Mouse (Mus musculus) frontal cortex, postnatal 25 days (tissue): ENCODE data around the gene Rragc.

ENCODE experiments used
- DNase-seq, 2 experiments: peaks; one replicate each; pipeline ENCODE4 v3.0.0; 2022; ENCODE audit warnings: low spot score in 2 of 2

Gene Rragc

DNA sequence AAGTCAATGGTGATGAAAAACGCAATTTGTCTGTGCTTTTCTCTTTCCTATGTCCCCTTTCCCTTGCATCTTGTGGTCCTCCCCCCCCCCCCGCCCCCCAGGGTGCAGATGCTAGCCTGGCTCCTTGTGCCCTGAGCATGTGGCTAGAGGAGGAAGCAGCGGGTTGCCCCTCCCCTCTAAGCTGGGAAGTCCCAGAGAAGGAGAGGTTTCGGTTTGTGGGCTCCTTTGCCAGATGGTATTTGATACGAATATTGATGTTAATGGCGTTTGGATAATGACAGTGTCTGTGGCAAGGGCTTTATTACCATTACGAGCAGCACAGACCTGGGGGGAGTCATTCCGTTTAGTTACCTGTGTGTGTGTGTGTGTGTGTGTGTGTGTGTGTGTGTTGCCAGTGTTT is 34.8 kb downstream of the Rragc start:
- no peak for DNase-seq

DNA sequence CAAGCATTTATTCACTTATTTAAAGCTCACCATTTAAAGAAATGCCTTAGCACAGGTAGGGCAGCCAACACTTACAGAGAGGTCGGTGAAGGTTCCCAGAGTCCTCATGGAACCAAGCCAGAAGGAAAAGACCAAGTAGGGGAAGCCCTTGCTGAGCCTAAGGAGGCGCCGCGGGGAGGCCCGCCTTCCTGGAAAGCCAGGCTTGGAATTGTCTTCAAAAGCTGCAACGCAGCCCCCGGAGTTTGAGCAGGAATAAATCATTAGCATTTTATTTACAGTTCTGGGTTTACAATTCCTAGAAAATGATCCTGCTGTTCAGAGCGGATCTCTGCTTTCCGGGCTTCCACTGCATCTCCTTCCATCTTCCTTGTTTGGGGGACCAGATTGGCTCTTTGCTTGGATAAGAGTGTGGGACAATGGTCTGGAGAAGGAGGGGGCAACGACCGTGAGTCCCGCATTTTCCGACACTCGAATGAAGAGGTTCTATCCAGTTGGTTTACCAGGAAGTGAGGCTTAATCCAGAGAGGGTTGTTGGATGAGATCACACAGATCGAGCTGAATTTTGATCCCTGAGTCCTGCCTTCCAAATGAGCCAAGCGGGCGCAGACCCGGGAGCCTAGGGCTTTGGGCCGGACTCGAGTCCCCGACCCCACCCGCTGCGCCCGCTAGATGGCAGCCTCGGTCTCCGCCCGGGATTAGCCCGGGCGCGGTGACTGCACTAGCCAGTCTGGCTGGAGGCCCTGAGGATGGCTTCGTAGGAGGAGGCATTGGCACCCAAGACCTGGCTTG is 39.7 kb downstream of the Rragc start:
- peak; percentile 62 to 65 for DNase-seq

DNA sequence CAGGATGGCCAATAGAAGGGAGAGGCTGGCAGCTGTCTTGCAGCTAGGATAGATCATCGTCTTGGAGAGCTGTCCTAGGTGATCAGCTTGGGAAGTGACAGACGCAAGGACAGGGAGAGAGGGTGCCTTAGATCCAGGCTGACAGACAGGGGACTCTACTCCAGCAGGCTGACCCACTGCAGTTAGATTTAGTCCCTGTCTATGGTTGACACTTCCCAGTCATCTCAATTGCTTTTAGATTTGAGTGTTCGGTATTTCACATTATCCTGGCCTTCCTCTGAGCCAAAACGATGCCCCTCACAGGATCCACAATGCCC is 40.2 kb downstream of the Rragc start:
- DNase-seq: no peak

DNA sequence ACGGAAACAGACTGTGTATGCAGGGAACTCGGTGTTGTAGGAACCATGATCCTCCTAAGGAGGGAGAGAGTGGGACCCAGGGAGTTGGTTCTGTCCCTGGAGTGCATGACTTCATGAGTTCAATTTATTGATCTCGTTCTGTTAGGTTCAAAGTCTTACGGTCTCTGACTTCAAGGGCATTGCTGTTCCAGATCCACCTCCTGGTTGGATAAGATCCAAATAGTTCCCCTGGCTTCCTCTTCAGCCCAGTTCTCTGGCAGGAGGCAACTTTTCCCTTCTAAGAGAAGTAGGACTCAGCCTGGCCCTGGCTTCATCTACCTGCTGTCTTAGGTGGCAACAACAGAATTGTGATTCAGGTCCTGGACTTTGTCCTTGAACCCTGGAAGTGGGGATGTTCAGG is 40.6 kb downstream of the Rragc start:
- no peak for DNase-seq

DNA sequence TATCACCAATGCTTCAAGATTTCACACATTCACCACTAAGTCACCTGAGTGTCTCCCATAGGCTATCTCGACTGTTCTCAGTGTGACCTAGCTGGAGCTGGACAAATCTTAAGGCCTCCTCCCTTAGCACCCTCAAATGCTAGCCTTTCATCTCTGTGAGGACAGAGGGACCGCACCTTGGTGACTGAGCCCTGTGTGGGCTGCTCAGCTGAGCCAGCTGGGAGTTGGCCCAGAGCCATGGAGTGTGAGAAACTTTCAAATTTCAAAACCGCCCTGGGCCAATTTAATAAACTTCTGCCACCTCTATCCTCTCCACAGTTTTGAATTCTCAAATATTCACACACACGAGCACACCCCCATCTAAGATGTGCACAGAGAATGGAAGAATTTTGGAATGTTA is 43.7 kb downstream of the Rragc start:
- no peak for DNase-seq

DNA sequence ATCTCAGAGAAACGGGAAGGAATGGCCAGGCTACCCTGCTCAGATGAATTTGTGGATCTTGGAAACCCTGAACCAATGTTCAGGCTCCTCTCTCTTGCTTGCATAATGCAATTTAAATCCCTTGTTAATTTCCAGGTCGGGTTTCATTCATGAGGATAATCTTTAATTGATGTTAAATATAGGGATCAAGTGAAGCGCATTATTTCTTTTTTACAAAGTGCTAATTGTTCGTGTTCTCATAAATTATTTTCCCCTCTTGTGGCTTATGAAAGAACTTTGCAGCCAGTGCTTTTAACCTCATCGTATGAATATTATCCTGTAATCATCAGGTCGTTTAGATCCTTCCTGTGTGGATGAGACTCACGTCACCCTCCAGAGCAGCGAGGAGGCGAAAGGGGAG is 45.5 kb downstream of the Rragc start:
- DNase-seq: no peak

DNA sequence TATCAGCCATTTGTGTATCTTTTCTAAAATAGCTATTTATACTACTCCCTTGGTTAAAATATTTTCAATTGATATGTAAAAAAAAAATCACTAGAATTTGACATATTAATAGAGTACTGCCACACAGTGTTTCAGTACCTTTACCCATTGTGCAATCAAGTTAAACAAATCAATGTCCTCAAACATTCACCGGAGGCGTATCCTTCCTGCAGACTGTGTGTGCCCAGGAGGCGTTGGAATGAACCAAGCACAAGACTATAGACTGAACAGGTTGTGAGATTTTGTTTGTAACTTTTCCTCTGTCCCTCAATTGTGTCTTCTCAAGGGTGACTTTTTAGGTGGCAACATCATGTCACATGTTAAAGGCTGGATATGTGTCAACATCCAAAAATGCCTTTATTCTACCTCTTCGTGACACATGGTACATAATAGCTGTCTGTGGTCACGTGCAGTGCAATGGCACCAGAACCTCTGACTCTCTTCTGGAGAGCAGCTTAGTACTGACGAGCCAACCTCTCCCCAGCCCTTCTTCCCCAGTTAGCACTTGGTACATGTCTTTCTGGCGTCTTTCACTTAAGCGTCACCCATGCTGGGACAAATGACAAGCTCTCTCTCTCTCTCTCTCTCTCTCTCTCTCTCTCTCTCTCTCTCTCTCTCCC is 51.5 kb downstream of the Rragc start:
- DNase-seq: no peak

DNA sequence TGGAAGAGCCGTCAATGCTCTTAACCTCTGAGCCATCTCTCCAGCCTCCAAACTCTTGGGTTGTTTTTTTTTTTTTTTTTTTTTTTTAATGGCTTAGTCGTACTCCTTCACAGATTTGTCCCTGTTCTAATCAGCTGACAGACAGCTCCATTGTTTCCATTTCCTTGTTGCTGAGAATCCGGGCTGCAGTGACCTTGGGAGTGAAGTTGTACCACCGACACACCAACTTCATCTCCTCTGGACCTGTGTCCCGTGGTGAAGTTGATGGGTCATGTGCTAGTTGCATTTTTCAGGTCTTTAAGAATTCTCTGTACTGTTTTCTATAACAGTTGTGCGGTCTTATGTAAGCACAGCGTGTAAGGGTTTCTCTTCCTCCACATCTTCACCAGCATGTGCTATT is 52.2 kb downstream of the Rragc start:
- DNase-seq: no peak

DNA sequence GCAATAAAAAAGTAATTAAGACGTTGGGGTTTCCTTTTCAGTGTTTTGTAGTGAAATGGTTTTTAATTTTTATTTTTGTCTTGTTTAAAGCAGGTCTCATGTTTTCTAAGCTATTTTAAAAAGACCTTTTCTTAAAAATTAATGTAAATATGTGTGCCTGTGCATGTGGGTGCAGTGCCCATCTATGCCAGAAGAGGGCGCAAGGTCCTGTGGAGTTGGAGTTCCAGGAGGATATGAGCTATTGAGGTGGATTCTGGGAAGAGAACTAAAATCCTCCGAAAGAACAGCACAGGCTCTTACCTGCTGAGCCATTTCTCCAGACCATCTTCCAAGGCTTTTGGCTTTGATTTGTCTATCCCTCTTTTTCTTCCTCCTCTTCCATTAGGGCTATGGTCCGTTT is 53.8 kb downstream of the Rragc start:
- DNase-seq: no peak

DNA sequence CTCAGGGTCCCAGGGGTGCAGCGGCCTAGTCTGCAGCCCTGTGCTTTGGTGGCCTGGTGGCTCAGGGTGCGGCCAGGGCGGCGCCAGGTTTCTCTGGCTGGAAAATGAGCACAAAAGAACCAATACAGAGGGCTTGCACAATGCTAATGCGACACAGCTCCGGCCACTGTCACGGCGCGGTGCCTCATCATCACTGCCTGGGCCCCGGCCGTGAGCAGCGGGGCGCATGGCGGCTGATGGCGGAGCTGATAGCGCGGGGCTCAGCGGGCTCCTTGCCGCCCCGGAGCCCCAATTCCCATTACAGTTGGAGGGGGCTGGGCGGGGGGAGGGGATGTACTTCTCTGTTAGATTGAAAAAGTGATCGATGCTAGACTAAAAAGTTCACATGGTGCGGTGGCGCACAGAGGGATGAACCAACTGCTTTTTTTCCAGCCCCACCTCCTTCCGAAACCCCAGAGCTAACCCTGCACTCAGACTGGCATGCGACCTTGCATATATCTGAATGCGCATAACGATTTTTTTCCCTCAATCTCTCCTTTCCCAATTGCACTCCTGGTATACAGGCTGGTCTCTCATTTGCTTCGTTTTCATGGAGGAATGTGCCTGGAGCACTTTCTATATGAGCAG is 55.3 kb downstream of the Rragc start:
- DNase-seq: no peak

DNA sequence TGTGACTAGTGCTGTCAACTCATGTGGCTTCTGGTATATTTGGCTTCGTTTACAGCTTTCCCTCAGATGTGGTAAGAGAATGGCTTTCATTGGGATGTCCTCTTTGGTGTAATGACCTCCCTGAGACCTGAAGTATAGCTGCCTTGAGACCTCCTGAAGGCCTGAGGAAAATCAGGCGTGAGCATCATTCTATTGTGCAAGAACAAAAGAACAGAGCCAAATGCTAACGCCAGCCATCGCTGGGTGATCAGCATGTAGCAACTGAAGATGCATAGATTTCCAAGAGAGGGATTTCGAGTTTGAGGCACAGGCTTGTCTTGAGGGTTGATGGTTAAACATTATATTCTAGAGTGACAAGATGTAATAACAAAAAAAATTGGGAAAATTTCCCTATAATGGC is 64.9 kb downstream of the Rragc start:
- no peak for DNase-seq
